Mouse (Mus musculus) adrenal gland, postnatal 4 days (tissue): ENCODE data around the gene Tmem120a. TPM values are rescaled to one million over a fixed set of nuclear protein-coding genes. Genes with fewer than 3 reads are reported as not detected.
A peak's percentile ranks its signal among the peaks of the same experiment; 100 is the strongest.

Experiments used
- DNase-seq, 2 experiments: peaks; one replicate each; pipeline ENCODE4 v3.0.0; 2021 to 2022; ENCODE audit warnings: low spot score in 2 of 2, mixed read lengths in 2 of 2
- long read RNA-seq, 2 experiments: library from polyadenylated mRNA; stranded (forward); transcript quantifications; one replicate each; pipeline ENCODE4 v2.0.0; 2021
- total RNA-seq, 2 experiments: library from RNA; stranded (reverse); gene quantifications; 2 replicates each; pipeline ENCODE4 v1.2.3; 2021

Gene Tmem120a
- 10 to 100 TPM; 46.8 to 53.9 TPM for total RNA-seq
- long read RNA-seq, experiment 1, transcript Tmem120a-201 (12 exons, 1,559 nt) = major isoform, 93 of 123 reads
- long read RNA-seq, experiment 1, partial matches to known transcripts = 15 of 123 reads
- long read RNA-seq, experiment 1, other reads (novel, unspliced or antisense) = 15 of 123 reads
- long read RNA-seq, experiment 2, transcript Tmem120a-201 (12 exons, 1,559 nt) = major isoform, 85 of 113 reads
- long read RNA-seq, experiment 2, partial matches to known transcripts = 14 of 113 reads
- long read RNA-seq, experiment 2, other reads (novel, unspliced or antisense) = 13 of 113 reads

DNA sequence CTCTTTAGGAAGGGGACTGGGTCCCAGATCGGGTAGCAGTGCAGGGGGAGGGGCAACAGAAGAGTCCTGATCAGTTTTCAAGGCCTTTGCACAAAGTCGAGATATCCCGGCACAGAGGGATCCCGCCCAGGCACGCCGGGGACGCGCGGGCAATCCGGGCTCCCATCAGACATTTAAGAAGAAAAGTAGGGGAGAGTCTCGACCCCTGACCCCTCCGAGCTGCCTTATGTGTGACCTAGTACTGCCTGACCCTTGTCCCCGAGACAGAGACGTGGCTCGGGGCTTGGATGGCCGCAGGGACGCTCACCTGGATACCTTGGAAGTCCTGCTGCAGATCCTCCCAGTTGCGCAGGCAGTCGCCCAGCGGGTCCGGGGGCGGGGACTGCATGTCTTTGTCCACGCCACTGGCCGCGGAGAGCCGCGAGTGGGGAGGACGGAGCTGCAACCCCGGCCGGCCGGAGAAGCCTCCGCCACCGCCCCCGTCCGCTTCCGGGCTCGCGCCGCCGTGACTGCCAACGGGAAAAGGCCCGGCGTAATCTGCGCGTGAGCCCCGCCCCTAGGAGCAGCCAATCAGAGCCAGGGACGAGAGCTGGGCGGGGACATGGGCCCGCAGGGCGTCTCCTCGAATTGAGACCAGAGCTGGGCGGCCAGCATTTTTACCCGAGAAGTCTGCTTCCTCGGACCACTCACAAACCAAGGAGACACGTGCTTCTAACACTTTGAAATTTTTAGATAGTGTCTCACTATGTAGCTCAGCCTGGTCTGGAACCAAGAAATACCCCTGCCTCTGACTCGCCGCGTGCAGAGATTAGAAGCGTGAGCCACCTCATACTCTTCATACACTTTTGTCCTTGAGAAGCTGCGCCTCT, at the start of gene Tmem120a:
Tmem120a (minus strand) TSS at position 708 of the 869 bp plus-strand sequence.
- DNase-seq = peak; percentile 90 to 91

DNA sequence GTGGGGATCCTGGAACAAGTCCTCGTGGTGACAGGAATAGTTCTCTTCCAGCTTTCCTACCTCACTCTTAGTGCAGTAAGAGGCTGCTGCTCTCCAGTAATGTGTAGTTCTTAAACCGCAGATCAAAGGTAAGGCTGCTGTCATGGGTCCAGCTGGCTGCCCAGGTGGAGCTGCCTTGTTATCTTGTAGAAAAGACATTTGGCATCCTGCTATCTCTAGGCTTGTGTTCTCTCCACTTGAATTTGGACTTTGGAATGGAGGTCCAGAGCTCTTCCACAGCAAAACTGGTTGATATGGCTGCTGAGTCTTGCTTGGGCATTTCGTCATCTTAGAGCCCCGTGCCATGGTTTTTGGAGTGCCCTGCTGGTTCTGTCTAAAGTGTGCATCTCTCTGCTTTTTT, 38.7 kb upstream of the Tmem120a start:
- DNase-seq = no peak

DNA sequence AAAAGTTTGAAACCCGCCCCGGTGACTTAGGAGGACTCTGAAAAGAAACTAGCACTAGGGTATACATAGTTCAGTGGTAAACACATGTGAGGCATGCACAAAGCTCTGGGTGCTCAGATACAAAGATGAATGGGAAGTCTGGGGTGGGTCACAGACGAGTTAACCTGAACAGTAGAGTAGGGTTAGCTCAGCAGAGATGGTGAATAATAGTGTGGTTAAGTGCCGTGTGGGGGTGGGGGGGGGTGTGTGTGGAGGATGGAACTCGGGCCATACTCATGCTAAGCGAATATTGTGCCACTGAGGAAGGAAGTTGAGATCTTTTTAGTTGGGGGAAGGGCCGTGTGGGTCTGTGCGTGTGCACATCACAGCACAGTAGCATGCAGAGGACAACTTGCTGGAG, 36.1 kb upstream of the Tmem120a start:
- DNase-seq = no peak

DNA sequence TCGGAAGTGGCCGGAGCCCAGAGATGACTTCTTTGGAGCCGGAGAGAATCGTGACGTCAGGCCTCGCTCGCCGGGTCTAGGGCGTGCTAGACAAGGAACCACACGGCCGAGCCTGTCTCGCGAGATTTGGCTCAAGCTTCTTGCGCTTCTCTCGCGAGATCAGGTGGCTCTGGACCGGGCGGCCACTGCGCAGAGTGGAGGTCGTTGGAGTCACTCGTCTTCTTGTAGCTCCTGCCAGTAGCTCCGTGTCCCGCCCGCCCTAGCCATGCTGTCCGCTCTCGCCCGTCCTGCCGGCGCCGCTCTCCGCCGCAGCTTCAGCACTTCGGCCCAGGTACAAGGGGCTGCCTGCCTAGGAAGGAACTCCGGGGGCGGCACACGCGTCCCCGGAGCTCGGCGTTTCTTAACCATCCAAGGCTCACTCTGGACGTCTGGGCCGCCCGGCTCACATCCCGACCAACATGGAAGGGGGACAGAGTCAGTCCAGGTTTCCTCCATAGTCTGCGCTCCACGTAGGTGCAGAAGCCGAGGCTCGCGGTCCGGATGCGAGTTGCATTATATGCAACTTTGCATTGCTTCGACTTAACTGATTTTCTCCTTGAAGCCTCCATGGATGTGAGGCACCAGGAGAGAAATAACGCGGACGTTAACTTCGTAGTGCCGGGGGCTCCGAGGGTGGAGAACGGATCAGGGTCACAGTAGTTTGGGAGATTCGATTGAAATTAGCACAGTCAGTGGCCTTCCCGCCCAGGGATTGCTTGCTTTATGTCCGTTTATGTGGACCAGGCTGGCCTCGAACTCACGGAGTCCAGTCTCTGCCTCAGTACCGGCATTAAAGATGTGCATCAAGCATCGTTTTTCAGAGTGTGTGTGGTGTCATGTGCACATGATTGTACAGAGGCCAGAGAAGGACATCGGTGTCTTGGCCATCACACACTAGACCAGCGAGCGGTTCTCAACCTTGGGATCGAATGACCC, 34.5 kb upstream of the Tmem120a start, which contains the start of gene Mdh2:
Mdh2 (plus strand) TSS at position 10 of the 975 bp plus-strand sequence.
- peak; percentile 91 to 98 for DNase-seq

DNA sequence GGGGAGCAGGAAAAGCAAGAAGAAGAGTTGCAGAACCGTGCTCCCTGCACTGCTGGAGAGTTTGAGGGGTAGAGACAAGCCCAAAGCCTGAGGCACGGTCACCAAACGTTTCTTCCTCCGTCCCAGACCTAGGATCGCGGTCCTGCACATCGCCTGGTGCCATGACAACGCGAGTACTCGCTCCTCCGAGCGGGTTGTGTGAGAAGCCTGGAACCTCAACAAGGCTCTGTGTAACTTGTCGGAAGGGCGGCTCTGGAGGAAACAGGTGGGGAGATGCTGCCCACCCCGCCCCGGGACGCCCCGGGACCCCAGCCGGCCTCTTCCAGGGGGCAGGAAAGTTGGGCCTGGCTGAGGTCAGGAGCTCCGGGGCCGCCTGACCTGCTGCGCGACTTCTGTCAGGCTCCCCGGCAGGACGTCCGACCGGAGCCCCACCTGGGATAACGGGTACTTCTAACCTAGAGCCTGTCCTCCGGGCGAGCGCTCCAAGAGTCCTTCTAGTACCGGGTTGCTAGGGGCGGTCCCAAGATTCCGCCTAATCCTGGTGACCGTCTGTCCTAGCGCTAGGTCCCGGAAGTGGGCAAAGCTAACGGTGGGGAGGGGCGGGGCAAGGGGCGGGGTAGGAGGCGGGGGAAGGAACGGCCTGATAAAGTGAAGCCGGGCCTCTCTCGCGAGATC, 33.7 kb upstream of the Tmem120a start, which contains the start of gene Styxl1:
Styxl1 (minus strand) TSS at position 590 of the 675 bp plus-strand sequence.
- DNase-seq = peak in 1 of 2 experiments; percentile 13

DNA sequence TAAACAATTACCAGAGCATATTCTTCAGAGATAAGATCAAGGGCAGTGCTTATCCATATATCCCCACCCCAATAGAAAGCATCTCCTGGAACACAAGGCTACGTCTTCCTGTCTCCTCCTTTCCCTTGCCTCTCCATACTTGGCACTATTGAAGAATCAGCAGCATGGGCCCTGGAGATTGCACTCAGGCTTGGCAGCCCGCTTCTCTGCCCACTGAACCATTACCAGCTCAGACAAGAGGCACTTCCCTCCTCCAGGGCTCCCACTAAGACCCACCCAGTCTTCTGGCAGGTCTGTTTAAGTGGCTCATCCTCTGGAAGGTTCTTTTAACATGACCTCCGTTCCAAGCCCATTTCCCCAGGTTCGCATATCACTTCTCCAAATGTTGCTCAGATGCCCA, 32.3 kb upstream of the Tmem120a start:
- no peak for DNase-seq

DNA sequence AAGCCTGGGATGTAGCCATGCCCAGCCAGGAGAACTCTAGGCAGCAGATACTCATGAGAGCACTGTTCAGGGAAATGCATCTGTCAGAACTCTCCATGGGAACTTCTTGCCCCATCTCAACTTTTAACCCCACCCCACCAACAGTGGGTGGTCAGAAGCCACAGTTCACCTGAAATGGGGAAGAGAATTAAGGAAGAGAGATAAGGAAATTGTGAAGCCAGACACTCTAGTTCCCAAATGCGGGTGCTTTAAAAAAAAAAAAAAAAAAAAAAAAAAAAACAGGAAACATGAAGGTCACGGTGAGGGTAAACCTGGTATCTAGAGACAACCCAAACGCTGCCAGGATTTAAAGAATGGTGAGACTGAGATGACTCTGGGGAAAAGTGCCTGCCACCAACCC, 28.3 kb upstream of the Tmem120a start:
- DNase-seq = no peak

DNA sequence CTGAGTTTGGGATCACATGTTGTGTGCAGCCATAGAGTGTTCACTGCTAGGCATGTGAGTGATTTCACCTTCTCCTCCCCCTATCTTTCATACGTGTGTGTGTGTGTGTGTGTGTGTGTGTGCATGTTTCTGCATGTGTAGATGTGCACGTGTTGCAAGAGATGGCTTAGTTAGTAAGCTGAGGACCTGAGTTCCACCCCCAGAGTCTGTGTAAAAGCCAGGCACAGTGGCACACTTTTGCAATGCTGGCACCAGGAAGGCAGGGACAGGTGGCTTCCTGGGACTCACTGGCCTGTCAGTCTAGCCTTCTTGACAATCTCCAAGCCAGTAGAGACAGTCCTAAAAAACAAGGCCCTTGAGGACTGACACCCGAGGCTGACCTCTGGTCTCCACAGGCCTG, 20.7 kb upstream of the Tmem120a start:
- no peak for DNase-seq

DNA sequence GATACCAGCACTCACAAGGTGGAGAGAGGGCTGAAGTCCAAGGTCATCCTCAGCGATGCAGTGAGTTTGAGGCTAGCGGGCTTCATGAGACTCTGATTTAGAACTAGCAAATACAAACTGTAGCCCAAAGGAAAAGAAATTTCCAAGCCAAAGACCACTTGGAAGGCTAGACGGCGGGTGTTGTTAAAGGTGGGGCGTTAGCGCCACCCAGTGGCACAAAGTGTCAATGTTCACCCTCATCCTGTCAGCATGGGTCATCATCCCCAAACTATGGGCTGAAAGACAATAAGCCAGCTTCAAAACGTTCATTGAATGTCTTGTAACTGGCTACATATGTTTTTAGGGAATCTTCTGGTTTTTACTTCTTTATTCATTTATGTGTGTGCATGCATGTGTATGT, 19.3 kb upstream of the Tmem120a start:
- DNase-seq = peak; percentile 30 to 40

DNA sequence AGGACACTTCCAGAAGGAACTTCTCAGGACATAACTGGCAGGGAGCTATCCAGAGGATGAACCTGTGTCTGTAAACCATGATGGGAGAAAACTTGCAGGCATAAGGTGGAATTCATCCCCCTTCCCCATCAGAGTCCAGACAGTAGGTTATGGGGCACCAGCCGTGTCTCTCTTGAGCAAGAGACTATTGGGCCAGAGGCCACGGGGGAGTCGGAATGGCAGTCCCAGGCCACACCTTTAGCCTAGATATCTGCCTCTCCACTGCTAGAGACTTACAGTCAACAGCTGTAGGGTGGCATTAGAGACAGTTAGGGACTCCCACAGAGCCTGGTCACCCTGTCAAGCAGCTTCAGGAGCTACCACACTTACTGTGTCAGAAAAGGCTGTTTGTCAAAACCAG, 17.6 kb upstream of the Tmem120a start:
- DNase-seq = no peak

DNA sequence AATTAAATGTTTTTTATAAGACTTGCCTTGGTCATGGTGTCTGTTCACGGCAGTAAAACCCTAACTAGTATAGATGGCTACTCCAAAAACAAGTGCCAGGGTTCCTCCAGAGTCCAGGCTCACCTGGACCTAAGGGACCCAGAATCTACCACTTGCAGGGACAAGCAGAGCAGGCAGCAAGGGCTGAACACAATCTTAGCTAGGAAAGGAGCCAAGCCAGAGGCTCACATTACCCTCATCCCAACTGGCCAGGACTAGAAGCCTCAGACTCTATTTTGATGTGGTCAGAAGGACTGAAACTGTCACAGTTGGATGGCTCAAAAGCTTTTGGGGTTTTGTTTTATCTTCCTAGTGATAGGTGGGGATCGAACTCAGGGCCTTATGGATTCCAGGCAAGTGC, 7.3 kb upstream of the Tmem120a start:
- no peak for DNase-seq

DNA sequence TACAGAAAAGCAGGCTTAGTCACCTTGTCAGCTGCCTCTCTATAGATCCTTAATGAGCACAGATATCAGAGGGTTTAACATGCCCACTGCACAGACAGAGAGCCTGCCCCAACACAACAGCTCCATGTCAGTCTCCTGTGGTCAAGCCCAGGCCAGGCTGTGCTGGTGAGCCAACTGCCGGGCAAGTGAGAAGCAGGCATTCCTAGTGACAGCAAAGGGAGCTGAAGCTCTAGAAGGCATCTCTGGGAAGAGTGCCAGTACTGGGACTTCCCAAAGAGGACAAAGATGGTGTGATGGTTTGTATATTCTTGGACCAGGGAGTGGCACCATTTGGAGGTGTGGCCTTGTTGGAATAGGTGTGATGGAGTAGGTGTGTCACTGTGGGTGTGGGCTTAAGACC, 6.8 kb upstream of the Tmem120a start:
- DNase-seq = no peak

DNA sequence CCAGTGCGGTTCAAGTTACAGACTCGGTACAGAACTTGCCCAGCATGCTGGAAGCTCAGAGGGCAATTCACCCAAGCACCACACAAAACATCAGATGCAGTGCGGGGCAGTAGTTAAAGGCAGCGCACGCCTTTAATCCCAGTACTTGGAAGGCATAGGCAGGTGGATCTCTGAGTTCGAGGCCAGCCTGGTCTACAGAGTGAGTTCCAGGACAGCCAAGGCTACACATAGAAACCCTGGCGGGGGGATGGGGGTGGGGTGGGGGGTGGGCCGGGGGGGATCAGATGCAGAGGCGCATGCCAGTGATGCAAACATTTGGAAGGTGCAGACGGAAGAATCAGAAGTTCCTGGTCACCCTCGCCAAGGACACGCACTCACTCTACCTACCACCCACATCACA, 494 bp upstream of the Tmem120a start:
- no peak for DNase-seq

DNA sequence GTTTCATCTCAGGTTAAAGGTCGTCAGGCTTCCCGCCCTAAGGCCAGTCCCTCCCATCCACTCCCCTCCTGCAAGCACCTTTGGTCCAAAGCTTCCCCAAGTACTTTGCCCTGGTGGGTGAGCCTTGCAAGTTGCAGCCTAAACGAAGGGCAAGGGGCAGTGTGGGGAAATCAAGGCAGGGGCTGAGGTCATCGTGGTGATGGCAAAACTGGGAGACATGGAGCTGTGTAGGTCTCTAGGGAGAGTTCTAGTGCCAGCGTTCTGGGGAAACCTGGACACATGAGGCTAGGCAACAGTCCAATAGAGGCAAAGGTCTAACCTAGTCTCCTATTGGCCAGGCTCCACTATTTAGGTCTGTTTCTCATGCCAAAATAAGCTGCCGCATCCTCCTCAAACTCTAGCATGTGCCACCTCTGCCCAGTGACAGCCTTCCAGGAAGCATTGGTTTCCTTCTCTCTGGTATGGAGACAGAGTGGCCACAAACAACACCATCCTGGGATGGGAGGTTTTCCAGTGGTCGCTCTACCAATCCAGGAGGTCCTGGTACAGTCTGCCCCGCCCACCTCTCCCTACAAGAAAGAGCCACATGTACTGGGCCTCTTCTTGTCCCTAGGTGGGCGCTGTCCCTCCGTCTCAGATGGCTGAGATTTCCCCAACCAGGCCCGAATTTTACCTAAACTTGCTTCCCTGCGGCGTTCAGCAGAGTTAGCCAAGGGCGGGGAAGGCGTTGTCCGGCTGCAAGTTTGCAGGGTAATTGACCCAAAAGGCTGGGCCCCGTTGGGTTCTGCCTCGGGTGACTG, 1.1 kb downstream of the Tmem120a start:
- no peak for DNase-seq

DNA sequence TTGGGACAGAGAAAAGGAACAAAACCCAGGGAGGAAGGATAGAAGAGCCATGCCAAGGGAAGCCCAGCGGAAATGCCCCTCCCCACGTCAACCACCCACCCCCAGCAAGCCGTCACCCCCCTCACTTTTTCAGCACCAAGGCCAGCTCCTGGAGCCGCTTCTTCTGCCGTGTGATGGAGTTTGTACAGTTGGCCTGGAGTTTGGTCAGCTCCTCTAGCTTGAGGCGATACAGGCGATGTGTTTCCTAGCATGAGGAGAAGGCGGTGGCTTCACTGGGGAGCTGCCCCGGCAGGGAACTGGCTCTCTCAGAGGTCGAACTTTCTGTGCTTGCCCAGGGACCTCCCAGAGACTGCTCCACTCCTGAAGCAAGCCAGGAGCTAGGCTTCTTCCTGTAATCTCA, 2.1 kb downstream of the Tmem120a start:
- no peak for DNase-seq

DNA sequence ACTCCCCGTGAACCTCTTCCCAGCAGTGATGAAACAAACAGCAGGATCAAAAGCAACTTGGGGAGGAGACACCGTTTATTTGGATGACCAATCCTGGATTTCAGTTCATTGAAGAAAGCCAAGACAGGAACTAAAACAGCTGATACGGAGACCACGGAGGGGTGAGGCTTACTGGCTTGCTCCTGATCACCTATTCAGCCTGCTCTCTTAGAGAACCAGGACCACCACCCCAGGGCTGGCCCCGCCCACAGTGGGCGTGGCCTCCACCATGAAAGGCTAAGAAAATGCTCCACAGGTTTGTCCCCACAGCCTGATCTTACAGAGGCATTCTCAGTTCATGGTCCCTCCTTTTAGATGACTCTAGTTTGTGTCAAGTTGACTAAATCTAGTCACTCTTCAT, 6.0 kb downstream of the Tmem120a start:
- DNase-seq = no peak

DNA sequence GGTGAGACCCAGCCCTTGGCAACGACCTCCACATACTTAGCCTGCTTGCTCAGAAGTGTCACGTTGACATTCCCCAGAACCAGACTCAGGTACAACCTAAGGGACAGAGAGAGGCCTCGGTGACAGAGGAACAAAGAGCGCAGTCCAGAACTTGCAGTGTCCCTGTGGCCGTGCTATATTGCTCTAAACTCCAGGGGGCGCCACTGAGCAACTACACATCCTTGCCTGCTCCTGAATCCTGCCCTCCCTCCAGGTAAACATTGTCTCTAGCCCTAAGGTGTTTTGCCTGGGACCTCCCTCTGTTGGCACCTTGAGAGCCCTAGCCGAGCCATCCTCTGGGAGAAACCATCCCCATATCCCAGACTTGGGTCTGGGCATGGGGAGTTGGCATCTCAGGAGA, 7.1 kb downstream of the Tmem120a start:
- no peak for DNase-seq

DNA sequence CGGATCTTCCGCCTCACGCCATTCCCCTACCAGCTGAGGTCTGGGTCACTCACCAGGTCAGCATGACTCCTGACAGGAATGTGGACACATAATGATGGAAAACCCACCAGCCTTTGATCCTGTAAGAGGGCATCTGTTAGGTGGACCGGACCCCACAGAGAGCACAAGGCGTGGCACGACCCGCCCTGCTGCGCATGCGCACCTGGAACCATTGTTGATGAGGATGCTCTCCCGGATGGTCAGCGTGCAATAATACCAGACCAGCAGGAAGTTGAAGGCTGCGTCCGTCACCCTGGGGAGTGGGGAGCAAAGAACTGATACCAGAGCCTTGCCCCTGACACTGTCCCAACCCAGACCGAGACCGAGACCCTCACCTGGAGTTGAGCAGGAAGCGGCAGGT, 7.7 kb downstream of the Tmem120a start:
- no peak for DNase-seq

DNA sequence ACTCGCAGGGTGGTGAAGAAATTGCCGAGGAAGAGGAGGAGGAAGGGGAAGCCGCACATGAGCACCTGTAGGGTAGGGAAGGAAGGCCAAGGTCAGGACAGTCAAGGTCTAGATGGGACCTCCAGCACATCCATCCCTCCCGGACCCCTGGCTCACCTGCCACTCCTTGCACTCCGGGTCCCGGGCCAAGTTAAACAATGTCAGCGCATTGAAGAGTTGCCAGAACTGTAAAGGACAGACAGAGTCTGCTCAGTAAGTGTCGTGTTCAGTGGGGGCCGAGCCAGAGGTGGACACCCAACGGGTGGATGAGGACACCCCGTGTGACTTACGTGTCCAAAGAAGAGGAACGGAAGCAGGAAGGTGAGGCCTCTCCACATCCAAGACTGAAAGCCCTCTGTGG, 8.5 kb downstream of the Tmem120a start:
- DNase-seq = no peak
